Mouse (Mus musculus) left cerebral cortex, adult 8-10 months (tissue): Measurements from ENCODE around the gene Atg14. TPM values are rescaled to one million over a fixed set of nuclear protein-coding genes. Genes with fewer than 3 reads are reported as not detected.

ENCODE experiments used
- DNase-seq, 2 experiments: peaks; one replicate each; pipeline ENCODE4 v3.0.0; 2022; ENCODE audit warnings: low spot score in 2 of 2
- total RNA-seq, 4 experiments: library from RNA; stranded (reverse); gene quantifications; 2 replicates each; pipeline ENCODE4 v1.2.4; 2022

The Atg14 gene
- total RNA-seq, 4 experiments from 2014 or later: 18.3 to 19.3 (median 18.8) TPM

DNA sequence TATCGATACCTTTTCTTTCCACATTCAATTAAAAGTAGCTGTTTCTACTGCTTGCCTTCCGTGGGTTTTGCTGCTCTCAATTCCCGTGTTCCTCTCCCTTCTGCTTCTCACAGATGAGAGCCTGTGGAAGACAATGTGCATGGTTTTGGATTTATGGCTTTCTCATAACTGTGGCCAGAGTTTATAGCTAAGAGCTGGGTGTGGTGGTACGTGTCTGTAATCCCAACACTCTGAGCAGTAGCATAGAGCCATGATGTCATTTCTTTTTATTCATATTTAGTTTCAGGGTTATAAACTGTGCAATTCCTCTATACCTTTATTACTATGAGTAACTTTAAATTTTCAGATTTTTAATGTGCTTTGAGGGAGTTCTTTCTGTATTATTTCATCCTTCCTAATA is 60.2 kb downstream of the Atg14 start:
- DNase-seq: no peak

DNA sequence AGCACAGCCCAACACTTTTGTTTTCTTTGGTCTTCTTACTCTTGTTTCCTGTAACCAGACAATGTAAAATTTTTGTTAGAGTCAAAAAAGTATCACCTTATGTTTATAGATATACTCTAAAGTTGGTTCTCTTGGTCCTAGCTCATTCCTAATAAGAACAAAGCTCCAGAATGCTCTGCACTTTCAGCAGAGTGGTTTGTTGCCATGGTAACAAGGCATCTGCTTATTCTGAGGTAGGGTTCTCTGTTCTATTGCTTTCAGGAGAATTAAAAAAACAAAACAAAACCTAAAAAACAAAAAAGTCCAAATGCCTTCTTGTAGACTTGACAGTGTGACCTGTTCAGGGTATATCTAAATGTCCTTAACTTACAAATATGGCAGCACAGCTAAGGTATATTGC is 62.4 kb downstream of the Atg14 start:
- DNase-seq: no peak

DNA sequence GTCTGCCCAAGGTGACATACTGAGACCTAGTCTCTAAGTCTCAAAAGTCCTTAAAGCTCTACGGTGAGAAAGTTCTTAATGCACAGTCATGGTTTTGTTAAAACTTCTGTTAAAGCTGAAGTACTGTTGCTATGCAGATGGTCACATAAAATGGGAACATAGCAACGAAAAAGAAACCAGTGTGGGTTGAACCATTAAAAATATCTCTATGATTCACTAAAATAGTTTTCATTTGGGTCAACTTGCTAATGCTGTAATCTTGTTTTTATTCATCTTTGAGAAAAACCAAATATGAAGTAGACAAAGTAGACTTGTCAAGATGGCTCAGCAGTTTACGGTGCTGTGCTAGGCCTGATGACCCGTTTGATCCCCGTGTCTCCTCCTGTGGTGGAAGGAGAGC is 63.8 kb downstream of the Atg14 start:
- DNase-seq: no peak

DNA sequence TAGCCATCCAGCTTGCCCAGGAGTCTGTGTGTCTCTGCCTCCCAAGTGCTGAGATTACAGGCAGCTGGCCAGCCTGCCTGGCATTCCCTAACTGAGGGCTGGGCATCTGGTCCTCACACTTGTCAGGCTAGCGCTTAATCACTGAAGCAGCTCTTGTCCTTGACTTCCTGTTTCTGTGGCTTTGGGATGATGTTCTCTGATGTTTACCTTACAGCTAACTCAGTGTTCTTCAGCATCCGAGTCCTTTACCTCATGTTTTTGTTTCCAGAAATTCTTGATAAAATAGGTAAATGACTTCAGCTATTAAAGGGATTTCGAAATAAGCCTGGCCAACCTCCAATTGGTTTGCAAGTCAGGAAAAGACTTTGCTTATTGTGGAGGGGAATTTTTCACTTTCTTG is 66.4 kb downstream of the Atg14 start:
- no peak for DNase-seq

DNA sequence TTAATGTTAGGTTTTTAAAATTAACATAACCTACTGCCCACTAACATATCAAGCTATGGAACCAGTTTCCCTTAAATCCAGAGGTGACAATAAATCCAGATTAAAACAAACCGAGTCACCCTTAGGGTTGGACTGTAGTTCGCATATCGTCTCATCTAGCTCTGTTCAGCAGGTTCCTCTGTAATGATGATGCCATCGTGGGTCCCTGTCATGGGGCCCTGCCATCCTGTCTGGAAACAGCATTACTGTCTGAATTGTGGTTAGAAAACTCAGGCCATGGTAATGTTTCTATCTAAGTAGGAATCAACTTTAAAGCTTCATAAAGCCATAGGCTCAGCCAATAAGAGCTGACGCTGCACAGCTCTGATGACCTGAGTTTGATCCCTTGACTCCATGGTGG is 71.8 kb downstream of the Atg14 start:
- DNase-seq: no peak

DNA sequence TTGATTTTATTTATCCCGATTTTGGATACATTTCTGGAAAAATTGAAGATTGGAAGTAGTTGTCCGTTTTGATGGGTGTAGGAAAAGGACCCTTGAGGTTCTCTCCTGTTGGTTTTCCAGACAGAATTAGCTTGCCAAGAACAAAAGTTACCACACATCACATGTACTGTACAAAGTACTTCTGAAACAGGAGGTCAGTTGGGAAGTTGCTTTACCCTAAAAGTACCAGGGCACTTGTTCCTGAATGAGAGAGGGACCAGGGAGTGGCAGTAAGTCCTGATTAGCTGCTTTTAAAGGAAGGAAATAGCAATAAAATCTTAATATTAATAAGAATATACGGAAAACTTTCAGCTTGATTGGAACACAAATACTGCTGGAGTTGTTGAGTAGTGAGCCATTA is 73.3 kb downstream of the Atg14 start:
- no peak for DNase-seq

DNA sequence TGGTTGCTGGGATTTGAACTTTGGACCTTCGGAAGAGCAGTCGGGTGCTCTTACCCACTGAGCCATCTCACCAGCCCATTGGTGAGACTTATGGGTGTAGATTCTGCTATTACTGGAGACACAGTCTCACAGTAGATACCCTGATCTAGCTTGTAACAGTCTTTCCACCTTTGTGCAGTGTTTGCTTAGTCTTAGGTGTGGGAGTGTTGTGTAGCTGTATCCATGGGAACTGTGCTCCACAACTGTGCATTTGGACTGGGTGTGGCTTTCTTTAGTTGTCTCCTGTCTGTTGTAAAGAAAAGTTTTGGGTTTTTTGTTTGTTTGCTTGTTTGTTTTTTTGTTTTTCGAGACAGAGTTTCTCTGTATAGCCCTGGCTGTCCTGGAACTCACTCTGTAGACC is 74.5 kb downstream of the Atg14 start:
- no peak for DNase-seq

DNA sequence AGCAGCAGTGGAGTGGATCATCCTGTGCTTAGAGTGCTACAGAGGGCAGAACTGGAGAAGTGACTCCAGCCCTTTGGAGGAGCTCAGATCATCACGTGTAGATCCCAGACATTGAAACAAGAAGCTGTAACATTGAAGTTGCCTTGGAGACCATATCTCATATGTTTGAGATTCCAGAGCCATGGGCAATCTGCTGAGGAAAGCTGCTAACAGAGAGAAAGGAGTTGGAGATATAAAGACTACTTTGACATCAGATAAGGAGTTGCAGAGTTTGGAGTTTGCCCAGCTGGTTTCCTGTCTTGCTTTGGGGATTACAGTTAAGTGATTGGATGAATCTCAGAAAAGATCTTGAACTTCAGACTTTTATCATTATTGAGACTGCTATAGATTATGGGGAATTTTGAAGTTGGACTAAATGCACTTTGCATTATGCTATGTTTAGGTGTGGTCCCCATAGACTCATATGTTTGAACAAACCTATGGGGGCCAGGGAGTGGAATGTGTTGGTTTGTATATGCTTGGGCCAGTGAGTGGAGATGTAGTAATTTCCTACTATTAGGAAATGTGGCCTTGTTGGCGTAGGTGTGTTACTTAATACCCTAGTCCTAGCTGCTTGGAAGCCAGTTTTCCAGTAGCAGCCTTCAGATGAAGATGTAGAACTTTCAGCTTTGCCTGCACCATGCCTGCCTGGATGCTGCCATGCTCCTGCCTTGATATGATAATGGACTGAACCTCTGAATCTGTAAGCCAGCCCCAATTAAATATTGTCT is 76.7 kb downstream of the Atg14 start:
- DNase-seq: no peak

Other genes starting within 250 kb of the Atg14 start
- 1 to 10 TPM in 2 of 4 experiments, under 1 TPM in 2; 0.66 to 1.8 (median 0.93) TPM for gene Lgals3, start 202.9 kb downstream of the Atg14 start, total RNA-seq
- gene Dlgap5, start 152.2 kb downstream of the Atg14 start, total RNA-seq: 1 to 10 TPM in 1 of 4 experiments, under 1 TPM in 3; 0.34 to 1.2 (median 0.42) TPM
- 100 to 1,000 TPM in 1 of 4 experiments, 10 to 100 TPM in 3; 80.4 to 102 (median 92.3) TPM for gene Fbxo34, start 120.2 kb downstream of the Atg14 start, total RNA-seq
- gene Ktn1, start 77.8 kb upstream of the Atg14 start, total RNA-seq: 10 to 100 TPM; 81.6 to 87.6 (median 86.2) TPM